Mouse (Mus musculus): ENCODE measurements at regions not wholly inside any gene's neighbourhood (a gene's known extent, or its start where the extent isn't known, plus 50 kb on each side); places are given as distances from the start of the nearest gene placed in this dataset.

GRCm38 (mm10) chrX:99355128-99355527 is 115.9 kb downstream of the Pja1 start:
- ATAC-seq (ENCODE audit: insufficient number of reproducible peaks, low FRiP score, low TSS enrichment), result no peak

GRCm38 (mm10) chrX:99350233-99350632 is 120.8 kb downstream of the Pja1 start:
- no peak for ATAC-seq (ENCODE audit: insufficient number of reproducible peaks, low FRiP score, low TSS enrichment)

GRCm38 (mm10) chrX:99340223-99340622 is 130.8 kb downstream of the Pja1 start:
- no peak for ATAC-seq (ENCODE audit: insufficient number of reproducible peaks, low FRiP score, low TSS enrichment)

GRCm38 (mm10) chrX:99339081-99339876 is 131.8 kb downstream of the Pja1 start:
- ATAC-seq (ENCODE audit: insufficient number of reproducible peaks, low FRiP score, low TSS enrichment), result no peak

- ATAC-seq (ENCODE audit: insufficient number of reproducible peaks, low FRiP score, low TSS enrichment), result no peak
Measured at GRCm38 (mm10) chrX:99336616-99337553, 134.2 kb downstream of the Pja1 start.

- no peak for ATAC-seq (ENCODE audit: insufficient number of reproducible peaks, low FRiP score, low TSS enrichment)
Measured at GRCm38 (mm10) chrX:99335886-99336589, 135.0 kb downstream of the Pja1 start.

GRCm38 (mm10) chrX:99332457-99332770 is 138.7 kb downstream of the Pja1 start:
- ATAC-seq (ENCODE audit: insufficient number of reproducible peaks, low FRiP score, low TSS enrichment), result no peak

GRCm38 (mm10) chrX:99331764-99332456 is 139.2 kb downstream of the Pja1 start:
- ATAC-seq (ENCODE audit: insufficient number of reproducible peaks, low FRiP score, low TSS enrichment), result no peak

- no peak for ATAC-seq (ENCODE audit: insufficient number of reproducible peaks, low FRiP score, low TSS enrichment)
Measured at GRCm38 (mm10) chrX:99330386-99330785, 140.7 kb downstream of the Pja1 start.

GRCm38 (mm10) chrX:99328576-99328975 is 142.5 kb downstream of the Pja1 start:
- no peak for ATAC-seq (ENCODE audit: insufficient number of reproducible peaks, low FRiP score, low TSS enrichment)

GRCm38 (mm10) chrX:99326167-99326566 is 144.9 kb downstream of the Pja1 start:
- ATAC-seq (ENCODE audit: insufficient number of reproducible peaks, low FRiP score, low TSS enrichment), result no peak

GRCm38 (mm10) chrX:99325460-99325859 is 145.6 kb downstream of the Pja1 start:
- ATAC-seq (ENCODE audit: insufficient number of reproducible peaks, low FRiP score, low TSS enrichment), result no peak

GRCm38 (mm10) chrX:99324546-99325170 is 146.4 kb downstream of the Pja1 start:
- no peak for ATAC-seq (ENCODE audit: insufficient number of reproducible peaks, low FRiP score, low TSS enrichment)

GRCm38 (mm10) chrX:99319791-99320190 is 151.3 kb downstream of the Pja1 start:
- ATAC-seq (ENCODE audit: insufficient number of reproducible peaks, low FRiP score, low TSS enrichment), result no peak

- no peak for ATAC-seq (ENCODE audit: insufficient number of reproducible peaks, low FRiP score, low TSS enrichment)
Measured at GRCm38 (mm10) chrX:99319163-99319562, 151.9 kb downstream of the Pja1 start.

GRCm38 (mm10) chrX:99318141-99318540 is 152.9 kb downstream of the Pja1 start:
- ATAC-seq (ENCODE audit: insufficient number of reproducible peaks, low FRiP score, low TSS enrichment), result no peak

- ATAC-seq (ENCODE audit: insufficient number of reproducible peaks, low FRiP score, low TSS enrichment), result no peak
Measured at GRCm38 (mm10) chrX:99317736-99318135, 153.3 kb downstream of the Pja1 start.

GRCm38 (mm10) chrX:99316410-99317056 is 154.5 kb downstream of the Pja1 start:
- peak; percentile 95 for ATAC-seq (ENCODE audit: insufficient number of reproducible peaks, low FRiP score, low TSS enrichment)

- ATAC-seq (ENCODE audit: insufficient number of reproducible peaks, low FRiP score, low TSS enrichment), result no peak
Measured at GRCm38 (mm10) chrX:99299110-99299509, 163.2 kb downstream of the Efnb1 start.

Data from cerebellum, adult (tissue).